Mouse (Mus musculus): Measurements from ENCODE around the gene Rdh12.
"Not testable (repeated sequence)": the region's sequence is repeated elsewhere in the genome, so short reads cannot be mapped to it uniquely, and the experiment has no call there.

Gene Rdh12

DNA sequence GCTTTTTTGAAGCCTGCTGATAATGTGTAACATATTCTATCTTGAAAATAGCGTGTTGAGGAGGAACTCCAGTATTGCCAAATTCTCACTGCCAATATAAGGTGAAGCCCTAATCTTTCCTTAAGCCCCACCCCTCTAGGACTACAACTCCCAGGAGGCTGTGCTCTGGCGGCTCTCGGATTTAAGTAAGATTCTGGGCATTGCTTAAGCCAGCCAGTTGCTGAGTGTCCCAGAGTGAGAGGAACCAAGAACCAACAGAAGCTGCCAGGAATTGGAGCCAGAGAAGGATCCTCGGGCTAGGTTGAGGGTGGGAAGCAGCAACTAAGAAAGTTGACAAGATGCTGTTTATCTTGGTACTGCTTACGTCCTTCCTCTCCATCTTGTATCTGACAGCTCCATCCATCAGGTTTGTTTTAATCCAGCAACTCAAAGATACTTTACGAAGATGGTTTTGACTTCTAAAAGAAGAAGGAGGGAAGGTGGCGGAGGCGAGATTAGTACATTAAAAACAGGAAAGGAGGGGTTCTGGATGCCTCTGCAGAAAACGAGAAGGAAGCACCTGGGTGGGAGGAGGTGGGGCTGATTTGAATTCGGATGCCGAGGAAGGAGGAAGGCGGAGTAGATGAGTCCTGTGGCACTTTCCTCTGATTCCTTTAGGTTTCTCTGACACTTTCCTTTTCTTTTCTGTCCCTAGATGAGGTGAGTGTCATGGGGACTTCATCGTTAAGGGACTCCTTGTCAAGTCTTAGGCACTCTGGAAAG, at the start of gene Rdh12:
TSS of gene Rdh12 (plus strand) at position 212 of the 762 bp plus-strand sequence.
- DNase-seq (ENCODE audit: low read depth, low spot score), result peak; percentile 73

GRCm38 (mm10) chr12:79162876-79163275, 45.8 kb upstream of the Rdh12 start:
- no peak for DNase-seq (ENCODE audit: low read depth, low spot score)

DNA sequence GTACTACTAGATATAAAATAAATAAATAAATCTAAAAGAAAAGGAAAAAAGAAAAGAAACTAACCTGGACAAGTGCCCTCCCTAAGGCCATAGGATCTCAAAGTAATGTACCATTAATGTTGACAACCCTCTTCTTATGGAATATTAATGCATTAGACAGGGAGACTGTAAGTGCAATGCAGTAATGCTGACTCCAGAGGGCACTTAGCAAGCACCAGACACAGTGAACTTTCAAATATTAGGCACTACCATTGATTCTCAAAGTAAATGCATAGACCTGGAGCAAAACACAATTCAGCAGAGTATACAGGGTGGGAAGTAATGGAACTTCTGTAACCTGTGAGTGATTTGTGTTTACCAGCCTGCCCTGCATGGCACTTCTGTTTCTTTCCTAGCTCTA, 39.5 kb upstream of the Rdh12 start:
- DNase-seq (ENCODE audit: low read depth, low spot score), result no peak

DNA sequence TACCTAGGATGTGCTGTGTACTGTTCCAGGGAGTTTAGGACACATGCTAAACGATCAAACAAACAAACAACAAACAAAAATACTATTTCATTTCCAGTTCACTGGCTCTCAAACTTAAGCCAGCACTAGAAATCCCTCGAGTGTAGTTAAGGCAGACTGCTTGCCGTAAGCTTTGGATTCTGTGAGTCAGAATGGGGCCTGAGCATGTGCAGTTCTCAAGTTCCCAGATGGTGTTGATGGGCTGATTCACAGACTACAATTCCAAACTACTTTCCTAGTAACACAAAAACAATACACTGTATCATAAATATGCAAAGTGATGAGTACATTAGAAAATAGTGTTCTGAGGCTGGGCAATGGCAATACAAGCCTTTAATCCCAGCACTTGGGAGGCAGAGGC, 38.3 kb upstream of the Rdh12 start:
- no peak for DNase-seq (ENCODE audit: low read depth, low spot score)

GRCm38 (mm10) chr12:79171269-79171995, 37.3 kb upstream of the Rdh12 start:
- no peak for DNase-seq (ENCODE audit: low read depth, low spot score)

- DNase-seq (ENCODE audit: low read depth, low spot score), result peak; percentile 95
These were observed 36.4 kb upstream of the Rdh12 start, which contains the start of gene Vti1b for GRCm38 (mm10) chr12:79172019-79172941. TSS of gene Vti1b (minus strand) at chr12:79172667.

GRCm38 (mm10) chr12:79173721-79174120, 35.0 kb upstream of the Rdh12 start:
- DNase-seq (ENCODE audit: low read depth, low spot score), result no peak

DNA sequence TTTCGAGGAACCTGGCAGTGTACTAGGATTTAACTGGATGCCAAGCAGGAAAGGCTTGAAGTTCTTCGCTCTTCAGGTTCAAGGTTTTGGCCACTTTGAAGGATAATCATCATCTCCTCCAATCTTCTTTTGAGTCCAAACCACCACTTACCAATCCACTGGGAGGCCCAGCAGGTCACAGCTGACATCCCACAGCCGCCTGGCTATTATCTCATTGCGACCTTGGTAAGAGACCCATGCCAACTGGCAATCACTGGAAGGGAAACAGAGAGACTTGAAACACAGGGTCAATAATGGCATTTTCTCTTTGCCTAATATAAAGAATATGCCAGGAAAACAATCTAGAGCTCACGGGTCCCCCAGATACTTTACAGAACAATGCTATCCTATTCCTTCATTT, 32.7 kb upstream of the Rdh12 start:
- no peak for DNase-seq (ENCODE audit: low read depth, low spot score)

GRCm38 (mm10) chr12:79185160-79185559, 23.6 kb upstream of the Rdh12 start:
- not testable (repeated sequence) for DNase-seq (ENCODE audit: low read depth, low spot score)

DNA sequence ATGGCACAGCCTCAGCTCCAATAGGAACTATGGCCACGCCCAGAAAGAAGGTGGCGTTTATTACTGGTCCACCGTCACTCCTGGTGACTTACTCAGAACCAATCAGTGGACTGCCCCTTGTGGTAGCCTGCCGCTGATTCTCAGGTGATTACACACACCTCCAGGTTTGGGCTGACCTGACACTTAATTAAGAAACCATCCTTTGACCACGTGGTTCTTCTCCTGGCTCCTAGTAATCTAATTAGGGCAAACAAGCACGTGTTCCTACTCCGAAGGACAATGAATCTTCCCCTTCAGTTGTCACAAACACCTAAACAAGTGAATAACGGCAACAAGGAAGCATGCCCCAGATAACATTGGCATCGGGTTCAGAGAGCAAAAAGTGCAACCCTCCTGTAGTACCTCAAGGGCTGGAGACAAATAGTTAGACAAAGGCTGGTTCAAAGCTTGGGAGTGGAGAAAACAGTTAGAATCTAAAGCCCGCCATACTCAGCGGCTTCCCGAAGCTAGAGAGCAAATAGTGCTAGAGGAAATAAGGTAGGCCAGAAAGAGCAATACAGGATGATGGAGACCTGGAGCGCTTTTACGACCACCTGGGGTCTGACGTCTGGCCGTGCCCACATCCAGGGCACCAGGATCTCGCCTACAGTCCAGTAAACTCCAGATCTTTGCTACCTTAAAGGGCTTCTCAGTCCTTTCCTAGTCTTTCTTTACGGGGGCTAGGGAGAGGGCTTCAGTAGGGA, 17.6 kb upstream of the Rdh12 start:
- peak; percentile 83 for DNase-seq (ENCODE audit: low read depth, low spot score)

- DNase-seq (ENCODE audit: low read depth, low spot score), result peak; percentile 91
These were observed 17.0 kb upstream of the Rdh12 start for GRCm38 (mm10) chr12:79191701-79192100.

- no peak for DNase-seq (ENCODE audit: low read depth, low spot score)
These were observed 16.5 kb upstream of the Rdh12 start, which contains the start of gene Rdh11 for GRCm38 (mm10) chr12:79192193-79192592. TSS of gene Rdh11 (minus strand) at chr12:79192293.

- peak; percentile 83 for DNase-seq (ENCODE audit: low read depth, low spot score)
These were observed 15.3 kb upstream of the Rdh12 start for GRCm38 (mm10) chr12:79193441-79193840.

GRCm38 (mm10) chr12:79197105-79197504, 11.6 kb upstream of the Rdh12 start:
- DNase-seq (ENCODE audit: low read depth, low spot score), result no peak

DNA sequence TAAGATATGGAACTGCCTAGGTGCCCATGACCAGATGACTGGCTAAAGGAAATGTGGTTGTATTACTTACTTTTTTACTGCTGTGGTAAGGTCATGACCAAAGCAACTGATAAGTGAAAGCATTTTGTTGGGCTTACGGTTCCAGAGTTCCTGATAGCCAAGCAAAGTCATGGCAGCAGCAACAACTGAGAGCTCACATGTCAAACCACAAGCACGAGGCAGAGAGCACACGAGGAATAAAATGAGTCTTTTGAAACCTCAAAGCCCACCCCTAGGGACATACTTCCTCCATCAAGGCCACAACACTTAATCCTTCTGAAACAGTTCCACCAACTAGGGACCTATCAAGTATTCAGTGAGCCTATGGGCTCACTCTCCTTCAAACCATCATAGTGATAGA, 6.8 kb upstream of the Rdh12 start:
- no peak for DNase-seq (ENCODE audit: low read depth, low spot score)

- no peak for DNase-seq (ENCODE audit: low read depth, low spot score)
These were observed 2.7 kb downstream of the Rdh12 start for GRCm38 (mm10) chr12:79211447-79211846.

DNA sequence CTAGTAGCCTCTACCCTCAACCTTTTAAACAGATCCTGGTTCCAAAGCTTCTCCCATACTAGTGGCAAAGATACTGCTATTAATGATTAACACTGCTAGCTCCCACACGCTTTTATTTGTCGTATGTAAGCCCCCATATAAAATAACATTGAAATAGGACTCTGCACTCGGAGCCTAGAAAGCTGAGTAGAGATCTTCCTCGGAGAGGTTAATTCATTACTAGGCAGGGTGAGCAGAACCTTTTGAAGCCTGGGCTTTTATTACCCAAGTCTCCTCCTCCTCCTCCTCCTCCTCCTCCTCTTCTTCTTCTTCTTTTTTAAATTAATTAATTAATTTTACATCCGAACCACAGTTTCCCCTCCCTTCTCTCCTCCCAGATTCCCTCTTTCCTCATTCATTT, 8.8 kb downstream of the Rdh12 start:
- DNase-seq (ENCODE audit: low read depth, low spot score), result no peak

DNA sequence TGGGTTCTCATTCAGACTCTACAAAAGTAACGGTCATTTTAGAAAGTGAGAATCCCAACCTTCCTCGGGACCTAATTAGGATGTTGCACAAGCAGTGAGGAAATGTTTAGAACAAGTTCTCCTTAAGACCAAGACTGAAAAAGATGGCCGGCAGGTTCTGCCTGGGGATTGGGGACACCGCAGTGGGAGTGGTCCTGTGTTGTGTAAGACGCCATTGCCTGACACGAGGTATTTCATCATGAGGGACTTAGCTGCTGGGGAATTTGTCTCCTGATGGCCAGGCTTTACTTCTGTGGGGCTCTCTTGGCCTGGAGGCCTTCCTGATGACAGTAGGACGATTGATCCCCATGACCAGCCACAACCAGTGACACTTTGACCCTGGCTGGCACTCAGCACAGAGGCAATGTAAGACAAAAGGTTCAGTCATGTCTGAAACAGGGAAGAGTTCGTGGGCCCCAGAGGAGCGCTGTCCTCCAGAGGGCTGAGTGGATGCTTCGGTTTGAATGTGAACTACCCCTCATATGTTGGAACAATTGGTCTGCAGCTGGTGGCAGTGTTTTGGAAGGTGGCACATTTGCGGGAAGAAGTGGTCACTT, 26.9 kb downstream of the Rdh12 start:
- DNase-seq (ENCODE audit: low read depth, low spot score), result no peak

DNA sequence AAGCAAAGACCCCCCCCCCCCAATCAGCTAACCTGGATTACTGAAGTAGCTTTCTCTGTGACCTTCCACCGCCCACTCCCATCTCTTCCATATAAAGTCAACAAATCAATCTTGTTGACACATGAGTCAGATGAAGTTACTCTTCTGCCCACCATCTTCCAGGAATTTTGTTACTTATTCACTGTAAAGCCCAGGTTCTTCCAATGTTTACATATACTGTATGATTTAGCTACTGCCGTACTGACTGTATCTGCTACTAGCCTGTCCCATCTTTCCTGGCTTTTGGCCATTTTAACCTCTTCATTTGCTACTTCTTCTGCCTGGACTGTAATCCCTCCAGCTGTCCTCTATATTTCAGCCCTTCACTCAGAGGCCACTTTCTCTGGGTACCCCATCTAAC, 33.3 kb downstream of the Rdh12 start:
- DNase-seq (ENCODE audit: low read depth, low spot score), result no peak

- no peak for DNase-seq (ENCODE audit: low read depth, low spot score)
These were observed 34.2 kb downstream of the Rdh12 start for GRCm38 (mm10) chr12:79242921-79243320.

DNA sequence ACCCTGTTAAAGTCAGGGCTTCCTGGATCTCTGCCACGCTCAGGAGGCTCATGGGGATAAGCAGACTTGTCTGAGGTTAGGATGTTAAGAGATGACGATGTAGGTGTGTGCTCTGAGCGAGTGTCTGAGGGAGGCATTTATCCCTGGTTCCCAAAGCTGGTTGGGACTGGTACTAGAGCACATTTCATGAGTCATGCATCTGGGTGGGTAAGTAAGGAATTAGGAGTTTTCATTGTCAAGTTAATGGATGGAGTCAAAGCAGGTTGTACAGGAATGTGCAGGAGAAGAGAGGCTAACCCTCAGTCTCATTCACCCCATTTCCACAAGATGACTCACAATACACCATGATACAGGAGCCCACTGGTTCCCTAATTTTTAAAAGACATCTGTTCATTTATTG, 39.4 kb downstream of the Rdh12 start:
- no peak for DNase-seq (ENCODE audit: low read depth, low spot score)

All from CD4-positive, CD25-positive, alpha-beta regulatory T cell, adult 2 months (primary cell).